Mouse (Mus musculus) ES-E14 (cell line): ENCODE measurements around the gene Flrt1. TPM values are rescaled to one million over a fixed set of nuclear protein-coding genes. Genes with fewer than 3 reads are reported as not detected.

Experiments used
- DNase-seq: peaks from one replicate; pipeline ENCODE4 v3.0.0-alpha.2; 2013; ENCODE audit warnings: low read depth, low spot score
- H3K27ac ChIP-seq: 2 replicates; pipeline ENCODE4 v1.5.1; 2012; ENCODE audit warnings: low read depth, mild to moderate bottlenecking, low read length, moderate library complexity, mixed read lengths; ENCODE audit not compliant: poor library complexity, insufficient read depth, severe bottlenecking
- H3K36me3 ChIP-seq: 2 replicates; pipeline ENCODE4 v1.6.1; 2012; ENCODE audit warnings: mild to moderate bottlenecking, low read length, moderate library complexity, mixed read lengths; ENCODE audit not compliant: control insufficient read depth, poor library complexity, insufficient read depth, severe bottlenecking
- H3K4me1 ChIP-seq, 2 experiments: fragments of 150-350 bp in 1 of 2; sonication (generic) in 1 of 2; 2 replicates each; pipeline ENCODE4 v1.6.1; 2012; ENCODE audit warnings: low read length in 2 of 2, mild to moderate bottlenecking in 1 of 2, mixed read lengths in 1 of 2; ENCODE audit not compliant: control insufficient read depth in 2 of 2, insufficient read depth in 2 of 2, poor library complexity in 1 of 2
- H3K4me3 ChIP-seq, 2 experiments: fragments of 150-350 bp in 1 of 2; sonication (generic) in 1 of 2; 2 replicates each; pipeline ENCODE4 v1.5.1; 2012; ENCODE audit warnings: low read length in 2 of 2, low read depth in 1 of 2, mild to moderate bottlenecking in 1 of 2, mixed read lengths in 1 of 2; ENCODE audit not compliant: insufficient read depth in 1 of 2, poor library complexity in 1 of 2, severe bottlenecking in 1 of 2
- H3K9ac ChIP-seq: 2 replicates; pipeline ENCODE4 v1.6.1; 2012; ENCODE audit warnings: low read depth, mild to moderate bottlenecking, low read length, mixed read lengths; ENCODE audit not compliant: poor library complexity, insufficient read depth, severe bottlenecking
- H3K9me3 ChIP-seq: fragments of 150-350 bp; sonication (generic); 2 replicates; pipeline ENCODE4 v1.6.1; 2012; ENCODE audit warnings: low read depth, mild to moderate bottlenecking, low read length; ENCODE audit not compliant: control insufficient read depth, insufficient read depth
- CHD2 ChIP-seq: IDR thresholded peaks from 2 replicates; pipeline ENCODE4 v1.6.1; 2014; ENCODE audit warnings: mild to moderate bottlenecking, low read depth, low read length, inconsistent platforms
- HCFC1 ChIP-seq: IDR thresholded peaks from 2 replicates; pipeline ENCODE4 v1.6.1; 2012; ENCODE audit warnings: low read length, inconsistent platforms, borderline replicate concordance; ENCODE audit not compliant: insufficient read depth
- MAFK ChIP-seq: IDR thresholded peaks from 2 replicates; pipeline ENCODE4 v1.6.1; 2014; ENCODE audit warnings: mild to moderate bottlenecking, low read depth, low read length, inconsistent platforms; ENCODE audit not compliant: insufficient read depth
- ZC3H11A ChIP-seq: IDR thresholded peaks from 2 replicates; pipeline ENCODE4 v1.6.1; 2012; ENCODE audit warnings: low read depth, mild to moderate bottlenecking, inconsistent platforms, low read length, borderline replicate concordance
- ZNF384 ChIP-seq: IDR thresholded peaks from 2 replicates; pipeline ENCODE4 v1.6.1; 2012; ENCODE audit warnings: low read depth, low read length, inconsistent platforms
- in situ Hi-C, 2 experiments: fragments of 600-800 bp; cut with MboI; formaldehyde crosslinking; loops; one replicate each; pipeline ENCODE4 v1.15.1; 2025; ENCODE audit warnings: low sequenced_read_pairs in 2 of 2, inconsistent platforms in 1 of 2; ENCODE audit not compliant: unreplicated experiment in 2 of 2
- total RNA-seq: library from RNA; depleted of rRNA; stranded (reverse); fragments of 300-350 nt; gene quantifications from 2 replicates; pipeline ENCODE4 v1.2.3, GENCODE M21; 2012

Gene Flrt1
- total RNA-seq, 1 experiment, result 0.36 TPM

DNA sequence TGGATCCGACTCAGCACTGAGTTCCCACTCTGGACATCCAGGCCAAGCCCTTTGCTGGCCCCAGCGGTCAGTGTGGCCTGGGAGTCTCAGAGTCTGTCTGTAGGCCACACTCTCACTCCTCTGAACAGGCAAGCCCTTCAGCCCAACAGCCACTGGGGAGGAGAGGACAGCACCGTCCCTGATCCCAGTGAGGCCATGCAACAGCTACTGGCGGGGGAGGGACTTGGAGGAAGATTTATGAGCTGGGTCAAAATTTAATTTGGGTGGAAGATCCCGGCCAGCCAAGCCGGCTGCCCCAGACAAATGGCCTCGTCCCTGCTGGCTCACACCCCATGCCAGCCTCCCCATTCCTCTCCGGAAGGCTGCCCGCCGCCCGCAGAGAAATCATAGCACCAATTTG lies 15.7 kb upstream of the Flrt1 start:
- no peak for DNase-seq
- no peaks in the 10 kb centered on the region for H3K36me3 ChIP-seq
- H3K4me1 ChIP-seq, result peaks cover 0 to 3% of the 10 kb centered on the region in 2 experiments; a peak in 1 of 4 replicates
- H3K9ac ChIP-seq, result no peak overlapping the region
- TF ChIP-seq ZC3H11A (no peak), ZNF384 (no peak), MAFK (no peak), HCFC1 (no peak), CHD2 (no peak)
- H3K9me3 ChIP-seq, result no peaks in the 10 kb centered on the region
- in situ Hi-C loops, result no loop called here
- H3K27ac ChIP-seq, result no peak overlapping the region
- H3K4me3 ChIP-seq, result no peak overlapping the region

DNA sequence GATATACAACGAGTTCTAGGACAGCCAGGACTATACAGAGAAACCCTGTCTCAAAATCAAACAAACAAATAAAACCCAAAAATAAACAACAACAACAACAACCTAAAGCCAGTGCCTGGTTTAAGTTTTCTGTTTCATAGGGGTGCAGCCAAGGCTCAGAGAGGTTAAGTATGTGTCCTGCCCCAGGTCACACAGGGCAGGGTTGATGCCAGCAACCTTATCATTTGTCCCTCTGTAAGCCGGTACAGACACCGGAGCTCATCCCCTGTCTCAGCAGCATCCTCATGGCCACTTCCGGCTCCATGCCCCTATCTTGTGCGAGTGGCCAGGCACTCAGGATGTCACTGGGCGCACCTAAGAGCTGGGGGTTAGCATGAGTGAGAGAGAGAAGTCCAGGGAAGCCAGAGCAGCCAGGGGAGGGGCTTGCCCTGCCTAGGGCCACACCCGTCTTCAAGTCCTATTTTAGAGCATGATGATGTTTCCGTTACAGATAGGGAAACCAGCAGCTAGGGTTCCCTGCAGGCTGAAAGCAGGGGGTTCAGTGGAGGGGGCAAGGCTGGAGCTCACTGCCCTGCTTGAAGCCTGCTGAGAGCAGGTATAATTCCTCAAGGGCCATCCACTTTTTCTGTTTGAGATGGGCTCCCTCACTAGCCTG lies 12.3 kb upstream of the Flrt1 start:
- Histone ChIP-seq H3K27ac (no peak overlapping the region), H3K4me3 (no peak overlapping the region), H3K9ac (no peak overlapping the region), H3K9me3 (no peaks in the 10 kb centered on the region), H3K36me3 (no peaks in the 10 kb centered on the region), H3K4me1 (peaks cover 0 to 10% of the 10 kb centered on the region in 2 experiments; a peak in 1 of 4 replicates)
- no peak for DNase-seq
- in situ Hi-C loops, result no loop called here
- no peak for TF ChIP-seq ZNF384
- TF ChIP-seq HCFC1, result no peak
- no peak for TF ChIP-seq ZC3H11A
- no peak for TF ChIP-seq CHD2
- no peak for TF ChIP-seq MAFK

DNA sequence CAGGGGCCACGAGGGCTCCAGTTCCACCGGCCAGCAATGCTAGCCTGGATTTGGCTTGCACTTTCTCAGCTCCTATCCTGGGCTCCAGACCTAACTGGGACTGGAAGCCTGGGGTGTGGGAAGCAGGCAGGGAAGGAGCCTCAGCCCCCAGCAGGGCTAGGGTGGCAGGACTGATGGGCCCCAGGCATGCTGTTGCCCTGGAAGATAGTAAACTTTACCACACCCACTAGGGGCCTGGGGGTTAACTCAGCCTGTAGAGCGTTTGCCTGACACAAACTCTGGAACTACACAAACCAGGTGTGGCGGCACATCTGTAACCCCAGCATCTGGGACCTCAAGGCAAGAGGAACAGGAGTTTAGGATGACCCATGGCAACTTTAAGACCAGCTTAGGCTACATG lies 11.6 kb upstream of the Flrt1 start:
- Histone ChIP-seq H3K9ac (no peak overlapping the region), H3K36me3 (no peaks in the 10 kb centered on the region), H3K9me3 (no peaks in the 10 kb centered on the region), H3K4me1 (peaks cover 0 to 12% of the 10 kb centered on the region in 2 experiments; a peak in 1 of 4 replicates), H3K4me3 (no peak overlapping the region), H3K27ac (no peak overlapping the region)
- TF ChIP-seq ZNF384 (no peak), CHD2 (no peak)
- in situ Hi-C loops, result no loop called here
- DNase-seq, result no peak

DNA sequence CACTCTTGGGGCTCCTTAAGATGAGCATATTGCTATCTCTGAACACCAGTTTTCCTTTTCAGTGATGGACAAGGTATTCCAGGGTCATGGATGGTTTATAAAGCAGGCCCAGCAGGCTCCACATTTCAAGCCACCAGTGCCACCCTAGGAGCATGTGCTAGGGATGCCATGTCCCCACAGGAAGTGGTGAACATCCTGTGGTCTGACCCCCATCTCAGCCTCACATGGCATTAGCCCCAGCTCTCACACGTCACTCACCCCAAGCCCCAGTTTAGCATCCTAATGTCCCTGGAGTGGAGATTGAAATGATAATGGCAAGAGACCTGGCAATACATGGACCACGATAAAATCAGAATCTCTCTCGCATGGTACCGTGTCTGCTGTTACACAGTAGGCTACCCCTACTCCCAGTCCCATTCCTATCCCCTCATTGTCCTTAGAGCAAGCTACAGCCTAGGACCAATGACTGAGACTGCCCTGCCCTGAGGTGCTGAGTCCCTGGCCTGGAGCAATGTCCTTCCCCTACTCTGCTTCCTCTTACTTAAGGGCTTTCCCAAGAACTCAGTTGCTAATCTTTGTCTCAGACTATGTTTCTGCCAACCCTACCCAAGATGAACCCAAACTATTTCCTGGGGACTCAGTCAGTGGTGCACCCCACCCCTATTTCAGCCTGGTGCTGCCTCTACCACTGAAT lies 10.7 kb upstream of the Flrt1 start:
- H3K9me3 ChIP-seq, result no peaks in the 10 kb centered on the region
- H3K36me3 ChIP-seq, result no peaks in the 10 kb centered on the region
- no peak overlapping the region for H3K9ac ChIP-seq
- H3K4me1 ChIP-seq, result peaks cover 0 to 12% of the 10 kb centered on the region in 2 experiments; a peak in 1 of 4 replicates
- DNase-seq, result no peak
- no peak overlapping the region for H3K4me3 ChIP-seq
- in situ Hi-C loops, result no loop called here
- H3K27ac ChIP-seq, result no peak overlapping the region
- TF ChIP-seq ZC3H11A (no peak), ZNF384 (no peak), HCFC1 (no peak), MAFK (no peak), CHD2 (no peak)
